Mouse (Mus musculus) liver, embryonic 14.5 days (tissue): ENCODE measurements around the gene Fbxw22. TPM values are rescaled to one million over a fixed set of nuclear protein-coding genes. Genes with fewer than 3 reads are reported as not detected.
"Not testable (repeated sequence)": the region's sequence is repeated elsewhere in the genome, so short reads cannot be mapped to it uniquely, and the experiment has no call there.

ENCODE experiments used
- ATAC-seq: fragments of 200-750 bp; cut with Nextera tagmentation; 2 replicates; pipeline ENCODE4 v1.8.0; 2017; ENCODE audit warnings: moderate number of reproducible peaks, mild to moderate bottlenecking, moderate library complexity; ENCODE audit not compliant: insufficient read depth
- DNase-seq, 3 experiments: peaks; one replicate each; pipeline ENCODE4 v3.0.0-alpha.2; 2012 to 2013; ENCODE audit warnings: low read depth in 3 of 3, low spot score in 3 of 3
- H3K27ac ChIP-seq: fragments of 300-500 bp; sonication (generic); 2 replicates; pipeline ENCODE4 v1.5.1; 2014; ENCODE audit warnings: moderate library complexity, mild to moderate bottlenecking, control low read depth, inconsistent platforms
- H3K27me3 ChIP-seq: fragments of 300-500 bp; sonication (generic); 2 replicates; pipeline ENCODE4 v1.6.1; 2014; ENCODE audit warnings: mild to moderate bottlenecking, low read length, moderate library complexity; ENCODE audit not compliant: control insufficient read depth, insufficient read depth
- H3K36me3 ChIP-seq: fragments of 300-500 bp; sonication (generic); replicated peaks from 2 replicates; pipeline ENCODE4 v1.6.1; 2014; ENCODE audit warnings: low read depth; ENCODE audit not compliant: control insufficient read depth, insufficient read depth
- H3K4me1 ChIP-seq, 2 experiments: fragments of 200-500 bp in 1 of 2; fragments of 300-500 bp in 1 of 2; sonication (generic) in 1 of 2; replicated peaks; 2 replicates each; pipeline ENCODE4 v1.6.1; 2012 to 2014; ENCODE audit warnings: antibody characterized with exemption in 1 of 2, inconsistent platforms in 1 of 2, low read length in 1 of 2; ENCODE audit not compliant: control insufficient read depth in 2 of 2, insufficient read depth in 2 of 2
- H3K4me2 ChIP-seq: fragments of 300-500 bp; sonication (generic); 2 replicates; pipeline ENCODE4 v1.6.1; 2014; ENCODE audit warnings: low read depth, mild to moderate bottlenecking, control low read depth, moderate library complexity
- H3K4me3 ChIP-seq, 2 experiments: fragments of 200-500 bp in 1 of 2; fragments of 300-500 bp in 1 of 2; sonication (generic) in 1 of 2; 2 replicates each; pipeline ENCODE4 v1.5.1; 2012 to 2014; ENCODE audit warnings: low read depth in 2 of 2, low read length in 2 of 2, mild to moderate bottlenecking in 2 of 2, control low read depth in 1 of 2, inconsistent platforms in 1 of 2, moderate library complexity in 1 of 2; ENCODE audit not compliant: insufficient read depth in 1 of 2
- H3K9ac ChIP-seq: fragments of 300-500 bp; sonication (generic); replicated peaks from 2 replicates; pipeline ENCODE4 v1.6.1; 2014; ENCODE audit warnings: mild to moderate bottlenecking, control low read depth, moderate library complexity
- H3K9me3 ChIP-seq: fragments of 300-500 bp; sonication (generic); 2 replicates; pipeline ENCODE4 v1.6.1; 2016; ENCODE audit warnings: low read length, mixed read lengths; ENCODE audit not compliant: control insufficient read depth
- CTCF ChIP-seq: IDR thresholded peaks from 2 replicates; pipeline ENCODE4 v1.5.1; 2016; ENCODE audit warnings: antibody characterized with exemption, low read depth, control low read depth
- EP300 ChIP-seq: IDR thresholded peaks from 2 replicates; pipeline ENCODE4 v1.6.1; 2016; ENCODE audit warnings: antibody characterized with exemption, low read depth
- WGBS: fragments of 180-500 bp; shearing (Covaris S2); extraction: QIAGEN DNeasy Blood & Tissue Kit; methylation state at CpG from one replicate; pipeline ENCODE4 v1.1.7; 2014; ENCODE audit not compliant: insufficient replicate concordance; 5-methylcytosine and 5-hydroxymethylcytosine counted together
- polyA plus RNA-seq, 2 experiments: library from polyadenylated mRNA; depleted of rRNA in 1 of 2; stranded (reverse) in 1 of 2; unstranded in 1 of 2; fragments of >200 nt; fragmentation: Nextera tagmentation in 1 of 2; extraction: Ambion mirVana in 1 of 2; gene quantifications; 2 replicates each; pipeline versions ENCODE4 v1.2.1 to v1.2.3; 2012 to 2014

Gene Fbxw22
- polyA plus RNA-seq (2012; rRNA removed) (not detected in 2 replicates), polyA plus RNA-seq (2014; fragmentation: Nextera tagmentation; extraction: Ambion mirVana) (not detected in 2 replicates)

- not testable (repeated sequence) for H3K9ac ChIP-seq, DNase-seq, H3K27me3 ChIP-seq, ATAC-seq, H3K9me3 ChIP-seq, H3K36me3 ChIP-seq, H3K4me3 ChIP-seq, H3K4me1 ChIP-seq, H3K27ac ChIP-seq, H3K4me2 ChIP-seq
- WGBS = 37% methylated on average over 4 of the region's 4 CpGs
Observed at GRCm38 (mm10) chr9:109404196-109404595, at the start of gene Fbxw22. Fbxw22 (minus strand) TSS chr9:109404296.

- no peak for TF ChIP-seq CTCF
Observed at GRCm38 (mm10) chr9:109449040-109449439, 44.9 kb upstream of the Fbxw22 start, which contains the start of gene Fbxw16. Fbxw16 (minus strand) TSS chr9:109449140.

GRCm38 (mm10) chr9:109432956-109433355, 28.9 kb upstream of the Fbxw22 start:
- no peaks in the 10 kb centered on the region for H3K36me3 ChIP-seq
- no peaks in the 10 kb centered on the region for H3K4me1 ChIP-seq
- 59% methylated on average over 1 of the region's 1 CpGs for WGBS

More at GRCm38 (mm10) chr9:109449040-109449439, 44.9 kb upstream of the Fbxw22 start, which contains the start of gene Fbxw16:
- H3K27ac ChIP-seq = no peak within 1 kb of the TSS
- no peak within 1 kb of the TSS for H3K4me2 ChIP-seq
- H3K9ac ChIP-seq = no peak within 1 kb of the TSS
- no peaks in the 10 kb centered on the region for H3K4me1 ChIP-seq
- H3K36me3 ChIP-seq = no peaks in the 10 kb centered on the region
- H3K27me3 ChIP-seq = no peaks in the 10 kb centered on the region
- no peak for DNase-seq
- H3K9me3 ChIP-seq = no peaks in the 10 kb centered on the region
- no peak for ATAC-seq
- H3K4me3 ChIP-seq = no peak within 1 kb of the TSS

GRCm38 (mm10) chr9:109339559-109339958, 64.5 kb downstream of the Fbxw22 start, which contains the start of gene Fbxw28:
Fbxw28 (minus strand) TSS chr9:109339659.
- not testable (repeated sequence) for H3K9ac ChIP-seq, H3K4me2 ChIP-seq, H3K4me1 ChIP-seq, H3K27me3 ChIP-seq, ATAC-seq, H3K9me3 ChIP-seq, DNase-seq, H3K27ac ChIP-seq, H3K4me3 ChIP-seq, H3K36me3 ChIP-seq
- no CpG with 5 or more reads among the region's 1 CpGs for WGBS

More at GRCm38 (mm10) chr9:109432956-109433355, 28.9 kb upstream of the Fbxw22 start:
- no peaks in the 10 kb centered on the region for H3K9me3 ChIP-seq
- ATAC-seq (no peak), DNase-seq (no peak)
- TF ChIP-seq EP300 (no peak), CTCF (no peak)
- H3K4me2 ChIP-seq = no peak overlapping the region
- H3K4me3 ChIP-seq = no peak overlapping the region
- H3K9ac ChIP-seq = no peak overlapping the region
- no peak overlapping the region for H3K27ac ChIP-seq
- H3K27me3 ChIP-seq = no peaks in the 10 kb centered on the region

Other genes with a start within 250 kb of the Fbxw22 start
- gene Fbxw21, start 242.3 kb downstream of the Fbxw22 start, polyA plus RNA-seq (2012; rRNA removed) = not detected in 2 replicates
- not detected in 2 replicates for gene Fbxw21, start 242.3 kb downstream of the Fbxw22 start, polyA plus RNA-seq (2014; fragmentation: Nextera tagmentation; extraction: Ambion mirVana)
- not detected in 2 replicates for gene Fbxw13, start 208.3 kb downstream of the Fbxw22 start, polyA plus RNA-seq (2012; rRNA removed)
- gene Fbxw13, start 208.3 kb downstream of the Fbxw22 start, polyA plus RNA-seq (2014; fragmentation: Nextera tagmentation; extraction: Ambion mirVana) = not detected in 2 replicates
- 0.03 TPM in 1 of 2 replicates, not detected in the other for gene Fbxw20, start 169.5 kb downstream of the Fbxw22 start, polyA plus RNA-seq (2012; rRNA removed)
- gene Fbxw20, start 169.5 kb downstream of the Fbxw22 start, polyA plus RNA-seq (2014; fragmentation: Nextera tagmentation; extraction: Ambion mirVana) = not detected in 2 replicates
- gene Fbxw14, start 116.6 kb downstream of the Fbxw22 start, polyA plus RNA-seq (2012; rRNA removed) = not detected in 2 replicates
- not detected in 2 replicates for gene Fbxw14, start 116.6 kb downstream of the Fbxw22 start, polyA plus RNA-seq (2014; fragmentation: Nextera tagmentation; extraction: Ambion mirVana)
- not detected in 2 replicates for gene Fbxw28, start 64.6 kb downstream of the Fbxw22 start, polyA plus RNA-seq (2012; rRNA removed)
- not detected in 2 replicates for gene Fbxw28, start 64.6 kb downstream of the Fbxw22 start, polyA plus RNA-seq (2014; fragmentation: Nextera tagmentation; extraction: Ambion mirVana)
- gene Fbxw16, start 44.8 kb upstream of the Fbxw22 start, polyA plus RNA-seq (2012; rRNA removed) = not detected in 2 replicates
- not detected in 2 replicates for gene Fbxw16, start 44.8 kb upstream of the Fbxw22 start, polyA plus RNA-seq (2014; fragmentation: Nextera tagmentation; extraction: Ambion mirVana)
- not detected in 2 replicates for gene Fbxw19, start 91.6 kb upstream of the Fbxw22 start, polyA plus RNA-seq (2012; rRNA removed)
- not detected in 2 replicates for gene Fbxw19, start 91.6 kb upstream of the Fbxw22 start, polyA plus RNA-seq (2014; fragmentation: Nextera tagmentation; extraction: Ambion mirVana)
- 0.02 TPM in 1 of 2 replicates, not detected in the other for gene Fbxw15, start 164.0 kb upstream of the Fbxw22 start, polyA plus RNA-seq (2012; rRNA removed)
- gene Fbxw15, start 164.0 kb upstream of the Fbxw22 start, polyA plus RNA-seq (2014; fragmentation: Nextera tagmentation; extraction: Ambion mirVana) = not detected in 2 replicates
- gene Fbxw24, start 221.8 kb upstream of the Fbxw22 start, polyA plus RNA-seq (2012; rRNA removed) = not detected in 2 replicates
- not detected in 2 replicates for gene Fbxw24, start 221.8 kb upstream of the Fbxw22 start, polyA plus RNA-seq (2014; fragmentation: Nextera tagmentation; extraction: Ambion mirVana)